ENCODE assay signal across 8 mouse cellular contexts in genomic region chr8:126945730-126946163, GRCm38 (mm10). TPM values are rescaled to one million over a fixed set of nuclear protein-coding genes. Genes with fewer than 3 reads are reported as not detected.
DNase-seq lines count a peak whose midpoint lies in the region; ATAC-seq and TF ChIP-seq lines count a peak whose summit lies in the region.

Tomm20 (minus strand) TSS chr8:126945844.

- peak within 1 kb of the TSS; percentile 97 for H3K4me3 ChIP-seq in E14TG2a.4 (replicated peaks; ENCODE audit: low read length)
- peak within 1 kb of the TSS; percentile 84 for H3K4me3 ChIP-seq in forebrain, embryonic 13.5 days
- peak within 1 kb of the TSS; percentile 93 for H3K4me3 ChIP-seq in liver, postnatal 0 days (ENCODE audit: low read depth, low read length)
- peak within 1 kb of the TSS; percentile 68 for H3K4me3 ChIP-seq in neural tube, embryonic 14.5 days (ENCODE audit: low read depth, low read length)

- H3K27me3 ChIP-seq in E14TG2a.4 (ENCODE audit: insufficient read depth, low read length), result no peaks in the 10 kb centered on the region
- no peaks in the 10 kb centered on the region for H3K27me3 ChIP-seq in forebrain, embryonic 13.5 days
- H3K27me3 ChIP-seq in liver, postnatal 0 days (ENCODE audit: insufficient read depth, low read length), result no peaks in the 10 kb centered on the region
- no peaks in the 10 kb centered on the region for H3K27me3 ChIP-seq in neural tube, embryonic 14.5 days (ENCODE audit: control insufficient read depth, insufficient read depth, low read length)

- no peak for TF ChIP-seq CTCF in E14TG2a.4 (conservative IDR thresholded peaks at IDR 0.05; ENCODE audit: low read length)
- TF ChIP-seq CTCF in liver, postnatal 0 days (IDR thresholded peaks at IDR 0.05; ENCODE audit: low read depth), result no peak

- WGBS in forebrain, embryonic 13.5 days, result under 1% methylated on average over 46 of the region's 48 CpGs
- WGBS in large intestine, adult 2 months, result 1% methylated on average over 48 of the region's 48 CpGs
- WGBS in liver, postnatal 0 days (ENCODE audit: insufficient replicate concordance), result under 1% methylated on average over 46 of the region's 48 CpGs
- WGBS in neural tube, embryonic 14.5 days, result under 1% methylated on average over 48 of the region's 48 CpGs

- H3K4me1 ChIP-seq in E14TG2a.4 (replicated peaks; ENCODE audit: low read depth, low read length), result peaks cover 44% of the 10 kb centered on the region
- peaks cover 27% of the 10 kb centered on the region for H3K4me1 ChIP-seq in forebrain, embryonic 13.5 days
- H3K4me1 ChIP-seq in liver, postnatal 0 days (ENCODE audit: insufficient read depth), result peaks cover 25% of the 10 kb centered on the region
- H3K4me1 ChIP-seq in neural tube, embryonic 14.5 days (ENCODE audit: control insufficient read depth, insufficient read depth, low read length), result peaks cover 17% of the 10 kb centered on the region

- ATAC-seq in forebrain, embryonic 13.5 days, result peak; percentile 93
- ATAC-seq in liver, postnatal 0 days, result peak; percentile 94
- peak; percentile 93 for ATAC-seq in neural tube, embryonic 14.5 days (ENCODE audit: low read depth)

- peak within 1 kb of the TSS; percentile 94 for H3K9ac ChIP-seq in forebrain, embryonic 13.5 days
- peak within 1 kb of the TSS; percentile 93 for H3K9ac ChIP-seq in liver, postnatal 0 days (replicated peaks)
- H3K9ac ChIP-seq in neural tube, embryonic 14.5 days (replicated peaks; ENCODE audit: low read depth, low read length), result peak within 1 kb of the TSS; percentile 72

- peak within 1 kb of the TSS; percentile 79 for H3K27ac ChIP-seq in forebrain, embryonic 13.5 days
- peak within 1 kb of the TSS; percentile 94 for H3K27ac ChIP-seq in liver, postnatal 0 days (ENCODE audit: low read depth)
- H3K27ac ChIP-seq in neural tube, embryonic 14.5 days (ENCODE audit: low read depth, low read length), result peak within 1 kb of the TSS; percentile 80

- peak; percentile 32; the same call in 1 of the 2 replicates for TF ChIP-seq EP300 in liver, postnatal 0 days (IDR thresholded peaks at IDR 0.05; ENCODE audit: low read depth)

- intact Hi-C loops in heart, postnatal 10 days (cut with DNase I), result loop anchor here (2.0 to 5.0 kb wide), 2 partner anchors 25 to 523 kb away; partner anchors contain the start of genes Coa6 and Rbm34

- DNase-seq in c-Kit-positive CD71-positive TER-119-positive erythroid progenitor cells, embryonic 14.5 days (ENCODE audit: low spot score), result peak; percentile 88
- DNase-seq in heart, postnatal 10 days, result peak; percentile 98 to 99
- peak; percentile 83 for DNase-seq in large intestine, adult 2 months (ENCODE audit: low read depth, low spot score)
- DNase-seq in liver, postnatal 0 days, result peak; percentile 97
- peak; percentile 99 for DNase-seq in testis, postnatal 10 days (ENCODE audit: low spot score)

- peak within 1 kb of the TSS; percentile 98 for H3K4me2 ChIP-seq in forebrain, embryonic 13.5 days
- H3K4me2 ChIP-seq in liver, postnatal 0 days (ENCODE audit: low read depth, low read length), result peak within 1 kb of the TSS; percentile 96
- H3K4me2 ChIP-seq in neural tube, embryonic 14.5 days (ENCODE audit: low read depth, low read length), result peak within 1 kb of the TSS; percentile 92

- no peaks in the 10 kb centered on the region for H3K9me3 ChIP-seq in E14TG2a.4 (ENCODE audit: low read length)
- no peaks in the 10 kb centered on the region for H3K9me3 ChIP-seq in forebrain, embryonic 13.5 days (replicated peaks)
- no peaks in the 10 kb centered on the region for H3K9me3 ChIP-seq in liver, postnatal 0 days (ENCODE audit: low read length)
- H3K9me3 ChIP-seq in neural tube, embryonic 14.5 days (ENCODE audit: control insufficient read depth, low read length), result no peaks in the 10 kb centered on the region

- peaks cover 72% of the 10 kb centered on the region for H3K36me3 ChIP-seq in E14TG2a.4 (ENCODE audit: insufficient read depth, low read length)
- peaks cover 30% of the 10 kb centered on the region for H3K36me3 ChIP-seq in forebrain, embryonic 13.5 days (ENCODE audit: poor library complexity, severe bottlenecking)
- H3K36me3 ChIP-seq in liver, postnatal 0 days (replicated peaks; ENCODE audit: insufficient read depth, low read length), result peaks cover 7% of the 10 kb centered on the region
- H3K36me3 ChIP-seq in neural tube, embryonic 14.5 days (ENCODE audit: control insufficient read depth, insufficient read depth, low read length), result peaks cover 6% of the 10 kb centered on the region

RNA-seq across cellular contexts. Expression of gene Tomm20, which starts in this region (rescaled TPM):
- polyA plus RNA-seq in forebrain, embryonic 13.5 days (2015; fragmentation: Nextera tagmentation; extraction: Ambion mirVana), result 207 and 209 TPM in 2 replicates
- total RNA-seq in heart, postnatal 10 days (2021), result 100 to 1,000 TPM in 1 of 2 experiments, 10 to 100 TPM in 1; 96.6 to 108 TPM
- polyA plus RNA-seq in large intestine, adult 2 months (2012; rRNA removed), result 137 and 207 TPM in 2 replicates
- polyA plus RNA-seq in liver, postnatal 0 days (2015; fragmentation: Nextera tagmentation; extraction: Ambion mirVana), result 122 and 129 TPM in 2 replicates
- 219 and 222 TPM in 2 replicates for polyA plus RNA-seq in neural tube, embryonic 14.5 days (2014; fragmentation: Nextera tagmentation; extraction: Ambion mirVana)

Comparison
In these comparisons a context has a peak if more than half of its experiments do, and no peak if none do; other contexts are left out.
1. Peak in every context shown above with its lines: DNase-seq, ATAC-seq, H3K4me3 ChIP-seq and H3K27ac ChIP-seq.